Mouse (Mus musculus) right cerebral cortex, postnatal 36 days (tissue): ENCODE results near the gene Pyy.
A peak's percentile ranks its signal among the peaks of the same experiment; 100 is the strongest.

Experiments
- DNase-seq, 2 experiments: peaks; one replicate each; pipeline ENCODE4 v3.0.0; 2022; ENCODE audit warnings: low spot score in 2 of 2, mixed read lengths in 1 of 2

Pyy gene

DNA sequence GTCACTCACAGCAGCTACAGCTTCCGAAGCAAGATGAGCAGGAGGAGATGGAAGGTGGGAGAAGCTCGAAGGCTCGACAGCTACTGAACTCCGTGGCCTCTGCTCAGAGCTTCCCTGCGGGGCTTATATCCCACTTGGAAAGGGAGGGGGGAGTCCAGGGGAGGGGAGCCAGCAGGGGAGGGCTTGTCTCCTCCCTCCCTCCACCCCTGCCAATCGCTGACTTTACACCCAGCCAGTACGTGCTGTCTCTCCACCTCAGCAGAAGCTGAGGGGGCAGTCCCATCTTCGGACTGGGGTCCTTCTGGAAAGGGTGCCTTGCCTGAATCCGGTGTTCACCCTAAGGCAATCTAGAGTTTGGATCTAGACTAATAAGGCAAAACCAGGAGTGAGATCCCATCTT is at the start of gene Pyy:
Gene Pyy (minus strand): TSS at position 101 of the 400 bp plus-strand sequence.
- no peak for DNase-seq

- DNase-seq = no peak
Observed at GRCm38 (mm10) chr11:102156786-102157089, 49.1 kb upstream of the Pyy start.

DNA sequence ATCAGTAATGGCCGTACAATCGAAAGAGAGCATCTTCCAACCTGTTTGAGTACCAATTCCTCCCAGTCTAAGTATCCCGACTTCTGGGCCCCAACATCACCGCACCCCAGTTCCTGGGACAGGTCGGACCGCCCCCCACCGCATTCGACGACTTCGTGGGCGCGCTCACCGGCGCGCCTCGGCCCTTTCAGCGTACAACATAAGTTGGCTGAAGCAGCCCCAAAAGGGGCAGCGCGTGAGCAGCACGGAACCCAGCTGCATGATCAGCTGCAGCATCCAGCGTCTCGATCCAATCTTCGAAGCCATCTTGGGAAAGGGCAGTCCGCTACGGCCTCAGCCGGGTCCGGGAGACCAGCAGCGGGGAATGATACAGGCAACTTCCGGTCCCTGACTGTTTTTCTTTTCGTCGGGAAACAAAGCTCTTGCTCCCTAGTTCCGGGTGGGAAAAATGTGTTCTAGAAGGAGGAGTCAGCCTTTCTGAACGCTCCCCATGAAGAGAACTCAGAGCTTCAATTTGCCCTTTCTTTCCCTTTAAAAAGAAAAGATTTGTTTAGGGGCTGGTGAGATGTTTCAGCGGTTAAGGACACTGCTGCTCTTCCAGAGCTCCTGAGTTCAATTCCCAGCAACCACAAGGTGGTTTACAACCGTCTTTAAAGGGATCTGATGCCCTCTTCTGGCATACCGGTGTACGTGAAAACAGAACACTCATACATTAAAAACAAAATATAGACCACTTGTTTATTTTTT is 48.6 kb upstream of the Pyy start, which contains the start of gene Tmem101:
Gene Tmem101 (minus strand): TSS at position 366 of the 747 bp plus-strand sequence.
- DNase-seq = peak; percentile 82 to 85

DNA sequence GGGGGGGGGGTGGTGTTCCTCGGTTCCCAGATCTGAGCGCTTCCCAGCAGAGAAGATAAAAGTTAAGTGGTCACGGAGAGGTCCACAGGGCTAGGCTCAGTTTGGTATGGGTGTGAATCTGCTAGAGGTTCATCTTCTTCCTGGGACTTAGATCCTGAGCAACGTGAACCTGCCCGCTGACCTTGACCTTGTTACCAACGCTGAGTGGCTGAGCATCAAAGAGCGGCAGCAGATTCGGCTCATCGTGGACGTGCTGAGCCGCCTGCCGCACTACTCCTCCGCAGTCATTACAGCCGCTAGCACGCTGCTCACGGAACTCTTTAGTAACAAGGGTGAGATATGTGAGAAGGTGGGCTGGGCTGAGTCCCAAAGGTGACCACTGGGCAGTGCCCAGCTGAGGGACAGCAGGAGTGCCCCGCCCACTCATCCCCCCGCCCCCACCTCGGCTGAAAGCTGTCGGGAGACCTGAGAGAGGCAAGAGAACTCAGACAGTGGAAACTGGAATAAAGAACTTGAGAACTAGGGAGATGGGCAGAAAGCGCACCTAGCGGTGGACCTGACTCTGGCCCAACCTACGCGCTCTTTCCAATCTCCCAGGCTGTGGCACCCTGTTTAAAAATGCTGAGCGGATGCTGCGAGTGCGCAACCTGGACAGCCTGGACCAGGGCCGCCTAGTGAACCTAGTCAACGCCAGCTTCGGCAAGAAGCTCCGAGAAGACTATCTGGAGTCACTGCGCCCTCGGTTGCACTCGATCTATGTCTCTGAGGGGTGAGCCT is 39.8 kb upstream of the Pyy start:
- DNase-seq = no peak

- DNase-seq = no peak
Observed at GRCm38 (mm10) chr11:102146531-102146930, 38.9 kb upstream of the Pyy start.

GRCm38 (mm10) chr11:102146005-102146404 is 38.4 kb upstream of the Pyy start:
- DNase-seq = no peak

DNA sequence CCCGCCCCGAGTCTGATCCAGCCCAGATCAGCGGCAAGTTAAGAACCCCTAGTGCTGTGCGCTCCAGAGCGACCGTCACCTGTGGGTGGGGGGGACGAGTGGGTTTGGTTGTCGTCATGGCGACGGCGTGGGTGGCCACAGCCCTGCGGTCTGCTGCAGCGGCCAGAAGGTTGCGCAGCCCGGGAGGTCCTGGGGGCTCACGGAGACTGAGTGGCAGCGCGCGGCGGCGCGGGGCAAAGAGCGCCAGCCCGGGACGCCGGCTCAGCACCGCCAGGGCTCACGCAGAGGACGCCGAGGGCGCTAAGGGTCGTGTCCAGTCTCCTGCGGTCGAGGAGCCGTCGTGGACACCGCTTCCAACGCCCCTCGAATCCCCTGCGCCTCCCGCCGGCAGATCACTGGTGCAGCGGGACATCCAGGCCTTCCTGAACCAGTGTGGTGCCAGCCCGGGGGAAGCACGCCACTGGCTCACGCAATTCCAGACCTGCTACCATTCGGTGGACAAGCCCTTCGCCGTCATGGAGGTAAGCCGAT is 37.9 kb upstream of the Pyy start, which contains the start of gene Nags:
Gene Nags (plus strand): TSS at position 43 of the 531 bp plus-strand sequence.
- DNase-seq = no peak

DNA sequence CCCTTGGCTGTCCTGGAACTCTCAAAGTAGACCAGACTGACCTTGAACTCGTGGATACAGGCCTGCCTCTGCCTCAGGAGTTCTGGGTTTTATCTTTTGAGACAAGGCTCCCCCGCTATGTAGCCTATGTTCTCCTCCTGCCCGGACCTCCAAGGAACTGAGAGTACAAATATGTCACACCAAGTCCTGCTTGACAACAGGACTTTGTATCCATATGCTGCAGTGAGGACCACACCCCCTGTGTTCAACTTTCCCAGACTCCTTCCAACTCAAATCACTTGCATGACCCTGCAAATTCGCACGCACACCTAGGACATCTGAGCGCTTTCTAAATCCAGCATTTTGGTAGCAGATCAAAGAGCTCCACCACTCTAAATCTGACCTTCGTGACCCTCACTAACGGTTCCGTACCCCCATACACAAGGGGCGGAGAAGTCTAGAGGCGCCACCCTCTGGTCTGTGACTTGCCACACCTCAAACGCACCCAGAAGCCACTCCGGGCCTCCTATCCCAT is 37.4 kb upstream of the Pyy start:
- no peak for DNase-seq

GRCm38 (mm10) chr11:102142355-102142754 is 34.7 kb upstream of the Pyy start:
- no peak for DNase-seq

DNA sequence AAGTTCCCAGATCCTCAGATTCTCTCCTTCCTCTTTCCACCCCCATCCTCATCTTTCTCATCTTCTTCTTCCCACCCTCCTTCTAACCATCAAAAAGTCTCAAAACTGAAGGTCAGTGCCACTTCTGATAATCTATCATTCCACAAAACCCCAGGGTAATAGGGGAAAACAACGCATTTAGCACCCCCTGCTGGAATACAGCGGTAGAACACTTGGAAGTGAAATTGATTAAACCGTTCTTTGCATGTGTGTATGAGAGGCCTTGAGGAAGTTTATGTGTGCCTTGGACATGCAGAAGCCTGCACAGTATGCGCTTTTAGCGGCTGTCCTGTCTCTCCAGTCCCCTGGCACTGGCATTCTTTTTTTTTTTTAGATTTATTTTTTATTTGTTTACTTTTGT is 32.9 kb upstream of the Pyy start:
- DNase-seq = no peak

- DNase-seq = no peak
Observed at GRCm38 (mm10) chr11:102138447-102138740, 30.8 kb upstream of the Pyy start.

- no peak for DNase-seq
Observed at GRCm38 (mm10) chr11:102137625-102138446, 30.2 kb upstream of the Pyy start.

- DNase-seq = no peak
Observed at GRCm38 (mm10) chr11:102134516-102134915, 26.9 kb upstream of the Pyy start.

GRCm38 (mm10) chr11:102117386-102117785 is 9.8 kb upstream of the Pyy start:
- DNase-seq = no peak

DNA sequence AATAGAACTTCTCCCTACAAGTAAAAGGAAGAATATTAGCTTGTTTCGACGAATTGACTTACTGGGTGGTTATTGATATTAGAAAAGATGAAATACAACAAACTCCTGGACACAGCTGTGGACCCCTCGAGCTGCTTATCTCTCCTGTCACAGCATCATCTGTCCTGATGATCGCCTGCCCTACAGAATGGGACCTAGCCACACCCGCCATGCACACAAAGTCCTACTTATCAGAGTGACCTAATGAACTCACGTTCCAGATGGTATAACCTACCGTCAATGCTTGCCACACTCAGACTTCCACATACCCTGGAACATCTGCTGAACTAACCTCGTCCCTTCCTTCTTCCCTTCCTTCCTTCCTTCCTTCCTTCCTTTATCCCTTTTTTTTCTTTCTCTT is 8.6 kb upstream of the Pyy start:
- no peak for DNase-seq

- DNase-seq = no peak
Observed at GRCm38 (mm10) chr11:102111576-102111975, 3.9 kb upstream of the Pyy start.

- no peak for DNase-seq
Observed at GRCm38 (mm10) chr11:102106911-102107310, 721 bp downstream of the Pyy start.

DNA sequence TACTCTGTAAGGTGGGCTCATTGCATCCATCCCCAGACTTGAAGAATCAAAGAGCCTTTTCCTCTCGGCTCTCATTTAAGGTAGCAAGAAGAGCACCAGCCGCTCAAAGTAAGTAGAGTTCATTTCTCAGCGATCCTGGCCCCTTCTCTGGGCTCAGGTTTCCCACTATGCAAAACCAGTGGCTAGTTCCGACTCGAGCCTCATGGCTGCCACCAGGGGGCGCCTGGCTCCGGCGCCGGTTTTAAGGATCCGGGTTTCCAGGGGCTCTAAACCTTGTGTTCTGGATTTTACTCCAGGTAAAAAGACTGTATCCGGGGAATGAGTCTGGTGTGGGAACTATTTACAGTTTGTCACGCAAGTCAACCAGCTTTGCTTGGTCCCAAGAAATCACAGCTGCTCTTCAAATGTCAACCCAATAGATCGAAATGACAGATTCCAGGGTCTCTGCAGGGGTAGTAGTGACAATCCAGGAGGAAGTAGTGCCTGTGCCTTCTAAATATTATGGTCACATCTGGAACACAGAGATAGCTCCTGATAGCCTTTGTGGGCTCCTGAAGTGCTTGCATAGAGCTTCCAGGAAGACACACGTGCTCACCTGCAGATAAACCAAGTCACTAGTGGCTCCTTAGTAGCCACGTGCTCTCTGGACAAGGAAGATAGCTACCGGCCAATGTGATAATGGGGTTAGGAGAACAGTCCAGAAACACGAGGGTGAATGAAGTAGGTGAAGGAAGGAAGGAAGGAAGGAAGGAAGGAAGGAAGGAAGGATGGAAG is 5.0 kb downstream of the Pyy start:
- DNase-seq = no peak

GRCm38 (mm10) chr11:102101219-102101618 is 6.4 kb downstream of the Pyy start, which contains the start of gene Ppy:
Gene Ppy (minus strand): TSS chr11:102101319.
- DNase-seq = no peak

DNA sequence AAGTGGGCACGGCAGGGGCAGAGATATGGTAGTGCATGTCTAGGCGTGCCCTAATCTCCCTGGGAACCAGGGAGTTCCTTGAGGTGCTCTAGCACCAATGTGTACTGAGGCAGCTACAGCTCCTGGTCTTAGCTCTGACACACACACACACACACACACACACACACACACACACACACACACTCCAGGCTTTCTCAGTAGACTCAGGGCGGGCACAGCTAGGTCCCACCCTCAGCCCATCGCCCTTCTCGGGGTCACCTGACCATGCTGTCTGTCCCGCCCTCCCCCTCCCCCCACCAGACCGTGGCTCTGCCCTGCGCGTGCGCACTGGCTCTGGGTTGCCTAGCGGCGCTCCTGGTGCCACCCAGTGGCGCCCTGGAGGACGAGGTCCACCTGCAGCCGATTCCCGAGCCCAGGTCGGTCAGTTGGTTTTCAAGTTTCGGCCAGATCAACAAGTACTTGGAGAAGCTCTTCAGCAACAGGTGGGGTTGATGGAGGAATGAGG is 10.7 kb downstream of the Pyy start:
- peak; percentile 20 to 41 for DNase-seq

DNA sequence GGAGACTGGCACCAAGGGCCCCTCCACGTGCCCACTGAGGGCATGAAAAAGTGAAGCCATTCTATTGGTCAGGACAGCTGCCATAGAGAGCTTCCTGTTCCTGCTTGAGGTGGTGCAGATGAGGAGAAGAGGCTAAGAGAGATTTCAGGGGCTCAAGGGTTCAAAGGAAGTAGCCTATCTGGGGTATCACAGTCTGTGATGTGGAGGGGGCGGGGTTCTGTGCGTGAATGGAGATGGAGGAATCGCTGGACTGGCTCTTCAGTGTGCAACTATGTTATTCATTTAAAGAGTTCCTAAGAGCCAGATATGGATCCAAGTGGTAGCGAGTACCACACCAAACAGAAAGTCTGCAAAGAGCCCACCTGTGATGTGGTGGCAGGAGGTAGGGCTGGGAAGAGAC is 11.2 kb downstream of the Pyy start:
- no peak for DNase-seq
